Mouse (Mus musculus) kidney, postnatal 14 days (tissue): Measurements from ENCODE around the gene Hspa1l.
"Not testable (repeated sequence)": the region's sequence is repeated elsewhere in the genome, so short reads cannot be mapped to it uniquely, and the experiment has no call there.

Source experiments
- DNase-seq: peaks from one replicate; pipeline ENCODE4 v3.0.0; 2022; ENCODE audit warnings: mixed read lengths

Gene Hspa1l

GRCm38 (mm10) chr17:35005158-35005557 lies 32.7 kb downstream of the Hspa1l start:
- DNase-seq = no peak

- not testable (repeated sequence) for DNase-seq
Measured at GRCm38 (mm10) chr17:35005902-35006301, 33.4 kb downstream of the Hspa1l start.

GRCm38 (mm10) chr17:35007387-35007991 lies 35.0 kb downstream of the Hspa1l start:
- DNase-seq = no peak

- no peak for DNase-seq
Measured at GRCm38 (mm10) chr17:35009586-35009985, 37.1 kb downstream of the Hspa1l start.

GRCm38 (mm10) chr17:35011440-35011839 lies 38.9 kb downstream of the Hspa1l start:
- no peak for DNase-seq

GRCm38 (mm10) chr17:35012430-35012829 lies 39.9 kb downstream of the Hspa1l start:
- DNase-seq = no peak

- no peak for DNase-seq
Measured at GRCm38 (mm10) chr17:35013221-35013620, 40.7 kb downstream of the Hspa1l start.

GRCm38 (mm10) chr17:35015296-35015695 lies 42.8 kb downstream of the Hspa1l start:
- DNase-seq = no peak

- peak; percentile 46 for DNase-seq
Measured at GRCm38 (mm10) chr17:35016376-35016775, 43.9 kb downstream of the Hspa1l start, which contains the start of gene Vwa7. Gene Vwa7 (plus strand): TSS chr17:35016579.

GRCm38 (mm10) chr17:35016791-35017705 lies 44.5 kb downstream of the Hspa1l start:
- DNase-seq = no peak

GRCm38 (mm10) chr17:35017706-35018030 lies 45.2 kb downstream of the Hspa1l start:
- DNase-seq = no peak

GRCm38 (mm10) chr17:35018171-35018570 lies 45.7 kb downstream of the Hspa1l start:
- no peak for DNase-seq

- DNase-seq = no peak
Measured at GRCm38 (mm10) chr17:35019894-35020293, 47.4 kb downstream of the Hspa1l start.

- DNase-seq = no peak
Measured at GRCm38 (mm10) chr17:35020551-35020950, 48.0 kb downstream of the Hspa1l start.

- DNase-seq = peak; percentile 90
Measured at GRCm38 (mm10) chr17:35021163-35021808, 48.8 kb downstream of the Hspa1l start.

- no peak for DNase-seq
Measured at GRCm38 (mm10) chr17:35021842-35022477, 49.5 kb downstream of the Hspa1l start.

- DNase-seq = no peak
Measured at GRCm38 (mm10) chr17:35022541-35023060, 50.1 kb downstream of the Hspa1l start.

- no peak for DNase-seq
Measured at GRCm38 (mm10) chr17:35023221-35023620, 50.7 kb downstream of the Hspa1l start.

GRCm38 (mm10) chr17:35023756-35024155 lies 51.3 kb downstream of the Hspa1l start:
- no peak for DNase-seq

- no peak for DNase-seq
Measured at GRCm38 (mm10) chr17:35024261-35024660, 51.8 kb downstream of the Hspa1l start.

- no peak for DNase-seq
Measured at GRCm38 (mm10) chr17:35024691-35025488, 52.4 kb downstream of the Hspa1l start.

- no peak for DNase-seq
Measured at GRCm38 (mm10) chr17:35026206-35026605, 53.7 kb downstream of the Hspa1l start.
